Mouse (Mus musculus) adrenal gland, postnatal 14 days (tissue): ENCODE measurements around the gene Mycs. TPM values are rescaled to one million over a fixed set of nuclear protein-coding genes. Genes with fewer than 3 reads are reported as not detected.

ENCODE experiments used
- DNase-seq: peaks from one replicate; pipeline ENCODE4 v3.0.0; 2021; ENCODE audit warnings: mixed read lengths
- long read RNA-seq, 2 experiments: library from polyadenylated mRNA; stranded (forward); transcript quantifications; one replicate each; pipeline ENCODE4 v2.0.0; 2021
- total RNA-seq: library from RNA; stranded (reverse); gene quantifications from 2 replicates; pipeline ENCODE4 v1.2.3, GENCODE M21; 2021

The Mycs gene
- not detected in 2 replicates for total RNA-seq
- long read RNA-seq, experiment 1 = 0 reads
- long read RNA-seq, experiment 2 = 0 reads

GRCm38 (mm10) chrX:5469165-5469564 is at the start of gene Mycs:
Mycs (minus strand) TSS chrX:5469265.
- DNase-seq = no peak

DNA sequence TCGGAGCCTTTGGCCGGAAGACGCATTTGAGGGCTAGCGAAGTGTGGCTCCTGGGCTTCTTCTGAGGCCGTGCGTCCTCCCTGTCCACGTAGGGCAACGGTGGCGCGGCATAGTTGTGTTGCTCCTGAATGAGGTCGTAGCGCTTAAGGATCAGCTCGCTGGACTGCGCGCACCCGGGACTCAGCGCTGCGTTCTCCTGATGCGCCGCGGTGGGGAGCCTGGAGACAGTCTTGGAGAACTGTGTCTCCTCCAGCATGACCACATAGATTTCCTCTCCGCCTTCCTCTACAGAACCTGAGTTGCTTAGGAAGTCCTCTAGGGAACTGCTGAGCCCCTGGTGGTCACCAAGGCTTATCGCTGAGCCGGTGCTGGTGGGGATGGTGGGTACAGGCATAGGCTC is 1.0 kb downstream of the Mycs start:
- no peak for DNase-seq

Other genes starting within 250 kb of the Mycs start
- not detected in 2 replicates for gene Btbd35f7, start 199.8 kb upstream of the Mycs start, total RNA-seq